Mouse (Mus musculus): ENCODE data around the gene C87436. TPM values are rescaled to one million over a fixed set of nuclear protein-coding genes. Genes with fewer than 3 reads are reported as not detected.

The C87436 gene
- polyA plus RNA-seq, 1 experiment from 2014 or later, result 23.9 TPM

GRCm38 (mm10) chr6:86397257-86397980, 40.8 kb upstream of the C87436 start:
- peak overlapping the region; percentile 87 for H3K4me3 ChIP-seq (ENCODE audit: low read depth, low read length)
- whole genome bisulfite sequencing, result 4% methylated on average over 14 of the region's 14 CpGs
- peak overlapping the region; percentile 77 for H3K4me2 ChIP-seq (ENCODE audit: low read depth, low read length)
- peaks cover 13% of the 10 kb centered on the region; the same call in 1 of the 2 replicates for H3K4me1 ChIP-seq (ENCODE audit: control insufficient read depth, insufficient read depth, low read length)
- peaks cover 13% of the 10 kb centered on the region; the same call in 1 of the 2 replicates for H3K36me3 ChIP-seq (ENCODE audit: control insufficient read depth, insufficient read depth, low read length)
- ATAC-seq (ENCODE audit: low read depth) (peak; percentile 15), DNase-seq (ENCODE audit: low spot score) (no peak)
- peak overlapping the region; percentile 86 for H3K27ac ChIP-seq (replicated peaks; ENCODE audit: low read depth, low read length)
- no peaks in the 10 kb centered on the region for H3K9me3 ChIP-seq (ENCODE audit: control insufficient read depth, low read length)
- peak overlapping the region; percentile 80 for H3K9ac ChIP-seq (ENCODE audit: low read depth, low read length)
- H3K27me3 ChIP-seq (replicated peaks; ENCODE audit: control insufficient read depth, insufficient read depth, low read length), result no peaks in the 10 kb centered on the region

- H3K4me2 ChIP-seq (ENCODE audit: low read depth, low read length), result no peak overlapping the region
- H3K9ac ChIP-seq (ENCODE audit: low read depth, low read length), result no peak overlapping the region
- H3K4me1 ChIP-seq (ENCODE audit: control insufficient read depth, insufficient read depth, low read length), result peaks cover 13% of the 10 kb centered on the region; the same call in 1 of the 2 replicates
- H3K9me3 ChIP-seq (ENCODE audit: control insufficient read depth, low read length), result no peaks in the 10 kb centered on the region
- no peaks in the 10 kb centered on the region for H3K27me3 ChIP-seq (replicated peaks; ENCODE audit: control insufficient read depth, insufficient read depth, low read length)
- ATAC-seq (ENCODE audit: low read depth) (no peak), DNase-seq (ENCODE audit: low spot score) (peak; percentile 21)
- WGBS, result 78% methylated on average over 2 of the region's 2 CpGs
- peaks cover 4% of the 10 kb centered on the region; the same call in 1 of the 2 replicates for H3K36me3 ChIP-seq (ENCODE audit: control insufficient read depth, insufficient read depth, low read length)
- no peak overlapping the region for H3K4me3 ChIP-seq (ENCODE audit: low read depth, low read length)
- H3K27ac ChIP-seq (replicated peaks; ENCODE audit: low read depth, low read length), result no peak overlapping the region
These were observed 39.2 kb upstream of the C87436 start for GRCm38 (mm10) chr6:86398986-86399385.

- ATAC-seq (ENCODE audit: low read depth) (no peak), DNase-seq (ENCODE audit: low spot score) (no peak)
- no peak overlapping the region for H3K4me2 ChIP-seq (ENCODE audit: low read depth, low read length)
- peaks cover 13% of the 10 kb centered on the region; the same call in 1 of the 2 replicates for H3K4me1 ChIP-seq (ENCODE audit: control insufficient read depth, insufficient read depth, low read length)
- H3K9me3 ChIP-seq (ENCODE audit: control insufficient read depth, low read length), result no peaks in the 10 kb centered on the region
- no peak overlapping the region for H3K27ac ChIP-seq (replicated peaks; ENCODE audit: low read depth, low read length)
- no peak overlapping the region for H3K4me3 ChIP-seq (ENCODE audit: low read depth, low read length)
- no peaks in the 10 kb centered on the region for H3K36me3 ChIP-seq (ENCODE audit: control insufficient read depth, insufficient read depth, low read length)
- 79% methylated on average over 2 of the region's 2 CpGs for WGBS
- no peaks in the 10 kb centered on the region for H3K27me3 ChIP-seq (replicated peaks; ENCODE audit: control insufficient read depth, insufficient read depth, low read length)
- H3K9ac ChIP-seq (ENCODE audit: low read depth, low read length), result no peak overlapping the region
These were observed 38.2 kb upstream of the C87436 start for GRCm38 (mm10) chr6:86399995-86400394.

- Histone ChIP-seq H3K9me3 (ENCODE audit: control insufficient read depth, low read length) (no peaks in the 10 kb centered on the region), H3K9ac (ENCODE audit: low read depth, low read length) (peak overlapping the region; percentile 52), H3K27me3 (replicated peaks; ENCODE audit: control insufficient read depth, insufficient read depth, low read length) (no peaks in the 10 kb centered on the region), H3K4me3 (ENCODE audit: low read depth, low read length) (peak overlapping the region; percentile 31), H3K27ac (replicated peaks; ENCODE audit: low read depth, low read length) (0 out of 2 replicates have a peak overlapping the region, but pooled peaks have one; percentile 17), H3K4me1 (ENCODE audit: control insufficient read depth, insufficient read depth, low read length) (peaks cover 3% of the 10 kb centered on the region; the same call in 1 of the 2 replicates), H3K36me3 (ENCODE audit: control insufficient read depth, insufficient read depth, low read length) (no peaks in the 10 kb centered on the region), H3K4me2 (ENCODE audit: low read depth, low read length) (peak overlapping the region; percentile 49)
- WGBS, result 2% methylated on average over 9 of the region's 9 CpGs
- DNase-seq (ENCODE audit: low spot score) (peak; percentile 92), ATAC-seq (ENCODE audit: low read depth) (peak; percentile 23; the same call in 1 of the 2 replicates)
These were observed 37.2 kb upstream of the C87436 start for GRCm38 (mm10) chr6:86400972-86401371.

GRCm38 (mm10) chr6:86402681-86403607, 35.2 kb upstream of the C87436 start:
- WGBS, result 29% methylated on average over 12 of the region's 12 CpGs
- ATAC-seq (ENCODE audit: low read depth), result no peak
- Histone ChIP-seq H3K4me2 (ENCODE audit: low read depth, low read length) (peak overlapping the region; percentile 68), H3K27me3 (replicated peaks; ENCODE audit: control insufficient read depth, insufficient read depth, low read length) (no peaks in the 10 kb centered on the region), H3K9ac (ENCODE audit: low read depth, low read length) (peak overlapping the region; percentile 99), H3K36me3 (ENCODE audit: control insufficient read depth, insufficient read depth, low read length) (peaks cover 10% of the 10 kb centered on the region), H3K9me3 (ENCODE audit: control insufficient read depth, low read length) (no peaks in the 10 kb centered on the region), H3K4me1 (ENCODE audit: control insufficient read depth, insufficient read depth, low read length) (peaks cover 5% of the 10 kb centered on the region), H3K4me3 (ENCODE audit: low read depth, low read length) (peak overlapping the region; percentile 87), H3K27ac (replicated peaks; ENCODE audit: low read depth, low read length) (peak overlapping the region; percentile 100)
- no peak for DNase-seq (ENCODE audit: low spot score)

- DNase-seq (ENCODE audit: low spot score) (peak; percentile 85), ATAC-seq (ENCODE audit: low read depth) (peak; percentile 76)
- under 1% methylated on average over 15 of the region's 15 CpGs for WGBS
- H3K27ac ChIP-seq (replicated peaks; ENCODE audit: low read depth, low read length), result peak overlapping the region; percentile 100
- peaks cover 14% of the 10 kb centered on the region for H3K36me3 ChIP-seq (ENCODE audit: control insufficient read depth, insufficient read depth, low read length)
- H3K4me1 ChIP-seq (ENCODE audit: control insufficient read depth, insufficient read depth, low read length), result peaks cover 5% of the 10 kb centered on the region
- peak overlapping the region; percentile 87 for H3K4me3 ChIP-seq (ENCODE audit: low read depth, low read length)
- H3K9me3 ChIP-seq (ENCODE audit: control insufficient read depth, low read length), result no peaks in the 10 kb centered on the region
- H3K4me2 ChIP-seq (ENCODE audit: low read depth, low read length), result peak overlapping the region; percentile 68
- peak overlapping the region; percentile 99 for H3K9ac ChIP-seq (ENCODE audit: low read depth, low read length)
- H3K27me3 ChIP-seq (replicated peaks; ENCODE audit: control insufficient read depth, insufficient read depth, low read length), result no peaks in the 10 kb centered on the region
These were observed 34.5 kb upstream of the C87436 start for GRCm38 (mm10) chr6:86403728-86404099.

- DNase-seq (ENCODE audit: low spot score) (peak; percentile 99), ATAC-seq (ENCODE audit: low read depth) (peak; percentile 97)
- peaks cover 14% of the 10 kb centered on the region for H3K36me3 ChIP-seq (ENCODE audit: control insufficient read depth, insufficient read depth, low read length)
- H3K27me3 ChIP-seq (replicated peaks; ENCODE audit: control insufficient read depth, insufficient read depth, low read length), result no peaks in the 10 kb centered on the region
- peaks cover 5% of the 10 kb centered on the region for H3K4me1 ChIP-seq (ENCODE audit: control insufficient read depth, insufficient read depth, low read length)
- H3K4me3 ChIP-seq (ENCODE audit: low read depth, low read length), result peak within 1 kb of the TSS; percentile 87
- H3K4me2 ChIP-seq (ENCODE audit: low read depth, low read length), result peak within 1 kb of the TSS; percentile 68
- 1% methylated on average over 47 of the region's 62 CpGs for WGBS
- H3K9me3 ChIP-seq (ENCODE audit: control insufficient read depth, low read length), result no peaks in the 10 kb centered on the region
- peak within 1 kb of the TSS; percentile 99 for H3K9ac ChIP-seq (ENCODE audit: low read depth, low read length)
- peak within 1 kb of the TSS; percentile 100 for H3K27ac ChIP-seq (replicated peaks; ENCODE audit: low read depth, low read length)
These were observed 33.9 kb upstream of the C87436 start, which contains the start of gene Tia1 for GRCm38 (mm10) chr6:86404100-86404861. Gene Tia1 (plus strand): TSS chr6:86404219.

- Histone ChIP-seq H3K27ac (replicated peaks; ENCODE audit: low read depth, low read length) (peak overlapping the region; percentile 100), H3K4me2 (ENCODE audit: low read depth, low read length) (peak overlapping the region; percentile 68), H3K4me3 (ENCODE audit: low read depth, low read length) (peak overlapping the region; percentile 87), H3K27me3 (replicated peaks; ENCODE audit: control insufficient read depth, insufficient read depth, low read length) (no peaks in the 10 kb centered on the region), H3K4me1 (ENCODE audit: control insufficient read depth, insufficient read depth, low read length) (peaks cover 5% of the 10 kb centered on the region), H3K36me3 (ENCODE audit: control insufficient read depth, insufficient read depth, low read length) (peaks cover 17% of the 10 kb centered on the region), H3K9me3 (ENCODE audit: control insufficient read depth, low read length) (no peaks in the 10 kb centered on the region), H3K9ac (ENCODE audit: low read depth, low read length) (peak overlapping the region; percentile 99)
- ATAC-seq (ENCODE audit: low read depth) (no peak), DNase-seq (ENCODE audit: low spot score) (peak; percentile 26)
- WGBS, result under 1% methylated on average over 11 of the region's 11 CpGs
These were observed 33.2 kb upstream of the C87436 start for GRCm38 (mm10) chr6:86404996-86405395.
